Mouse (Mus musculus) cerebellum, adult 9-11 months (tissue): ENCODE data around the gene Sidt2.

Source experiments
- DNase-seq: peaks from one replicate; pipeline ENCODE4 v3.0.0; 2022

The Sidt2 gene

GRCm38 (mm10) chr9:45955107-45955963 lies at the start of gene Sidt2:
TSS of gene Sidt2 (minus strand) at chr9:45955258.
- peak; percentile 90 for DNase-seq

- no peak for DNase-seq
These were observed 49.5 kb upstream of the Sidt2 start for GRCm38 (mm10) chr9:46004529-46004928.

GRCm38 (mm10) chr9:46003729-46004128 lies 48.7 kb upstream of the Sidt2 start:
- peak; percentile 64 for DNase-seq

GRCm38 (mm10) chr9:45999009-45999408 lies 44.0 kb upstream of the Sidt2 start:
- DNase-seq, result no peak

GRCm38 (mm10) chr9:45985229-45985567 lies 30.1 kb upstream of the Sidt2 start:
- DNase-seq, result peak; percentile 71

GRCm38 (mm10) chr9:45984409-45985228 lies 29.6 kb upstream of the Sidt2 start:
- DNase-seq, result peak; percentile 91

- DNase-seq, result peak; percentile 63
These were observed 28.8 kb upstream of the Sidt2 start for GRCm38 (mm10) chr9:45983676-45984408.

- no peak for DNase-seq
These were observed 26.3 kb upstream of the Sidt2 start for GRCm38 (mm10) chr9:45981331-45981730.

GRCm38 (mm10) chr9:45980611-45981010 lies 25.6 kb upstream of the Sidt2 start:
- no peak for DNase-seq

GRCm38 (mm10) chr9:45979778-45980177 lies 24.7 kb upstream of the Sidt2 start:
- DNase-seq, result no peak

GRCm38 (mm10) chr9:45976884-45977283 lies 21.8 kb upstream of the Sidt2 start:
- no peak for DNase-seq

- DNase-seq, result no peak
These were observed 8.5 kb upstream of the Sidt2 start for GRCm38 (mm10) chr9:45963577-45963976.

- peak; percentile 55 for DNase-seq
These were observed 6.8 kb upstream of the Sidt2 start for GRCm38 (mm10) chr9:45961855-45962254.

GRCm38 (mm10) chr9:45959661-45960060 lies 4.6 kb upstream of the Sidt2 start:
- DNase-seq, result no peak

- DNase-seq, result no peak
These were observed 3.8 kb upstream of the Sidt2 start for GRCm38 (mm10) chr9:45958851-45959250.

- no peak for DNase-seq
These were observed 3.1 kb upstream of the Sidt2 start for GRCm38 (mm10) chr9:45958023-45958670.

GRCm38 (mm10) chr9:45954294-45955106 lies 558 bp downstream of the Sidt2 start:
- DNase-seq, result peak; percentile 73

GRCm38 (mm10) chr9:45953511-45954293 lies 1.4 kb downstream of the Sidt2 start:
- peak; percentile 17 for DNase-seq

- peak; percentile 24 for DNase-seq
These were observed 2.2 kb downstream of the Sidt2 start for GRCm38 (mm10) chr9:45952890-45953289.

GRCm38 (mm10) chr9:45952057-45952456 lies 3.0 kb downstream of the Sidt2 start:
- peak; percentile 8 for DNase-seq

- no peak for DNase-seq
These were observed 8.2 kb downstream of the Sidt2 start for GRCm38 (mm10) chr9:45946872-45947183.
